1 mouse cellular context compared by ENCODE assay signal in genomic region chr3:103101194-103101593, GRCm38 (mm10).
TF ChIP-seq lines count a peak whose summit lies in the region.

No protein-coding gene starts in this region.

TF ChIP-seq in CH12.LX, 34 proteins besides CTCF, POLR2A, EP300 and RAD21:
- TF ChIP-seq RCOR1 (conservative IDR thresholded peaks at IDR 0.05; ENCODE audit: low read depth, low read length) (no peak), ZC3H11A (IDR thresholded peaks at IDR 0.05; ENCODE audit: low read depth, low read length) (no peak), ELF1 (IDR thresholded peaks at IDR 0.05; ENCODE audit: low read depth, low read length) (no peak), HCFC1 (IDR thresholded peaks at IDR 0.05; ENCODE audit: low read depth, low read length) (no peak), MEF2A (IDR thresholded peaks at IDR 0.05; ENCODE audit: borderline replicate concordance, low read depth, low read length) (no peak), TCF12 (IDR thresholded peaks at IDR 0.05; ENCODE audit: low read depth, low read length) (no peak), SMC3 (IDR thresholded peaks at IDR 0.05; ENCODE audit: low read depth, low read length) (no peak), NRF1 (IDR thresholded peaks at IDR 0.05; ENCODE audit: low read depth, low read length) (no peak), ZNF384 (IDR thresholded peaks at IDR 0.05; ENCODE audit: low read depth, low read length) (no peak)
TF ChIP-seq in CH12.LX: peak in this region for 0.
